Mouse (Mus musculus) megakaryocyte-erythroid progenitor cell, adult 5-6 weeks (primary cell): ENCODE results near the gene Trnau1ap. TPM values are rescaled to one million over a fixed set of nuclear protein-coding genes. Genes with fewer than 3 reads are reported as not detected.

Source experiments
- ATAC-seq: replicated peaks from 2 replicates; pipeline ENCODE4 v1.8.0; 2016; ENCODE audit warnings: mild to moderate bottlenecking, inconsistent platforms; ENCODE audit not compliant: severe bottlenecking, poor library complexity, low FRiP score, low TSS enrichment
- total RNA-seq, 2 experiments: library from RNA; stranded (forward) in 1 of 2; stranded (reverse) in 1 of 2; fragments of 200-1000, 215-1000 nt in 1 of 2; fragments of >200 nt in 1 of 2; fragmentation: Nextera tagmentation in 1 of 2; gene quantifications; 2 replicates each; pipeline ENCODE4 v1.2.3; 2014 to 2017

The Trnau1ap gene
- total RNA-seq, 2 experiments from 2014 or later, result 52.0 to 56.8 TPM

DNA sequence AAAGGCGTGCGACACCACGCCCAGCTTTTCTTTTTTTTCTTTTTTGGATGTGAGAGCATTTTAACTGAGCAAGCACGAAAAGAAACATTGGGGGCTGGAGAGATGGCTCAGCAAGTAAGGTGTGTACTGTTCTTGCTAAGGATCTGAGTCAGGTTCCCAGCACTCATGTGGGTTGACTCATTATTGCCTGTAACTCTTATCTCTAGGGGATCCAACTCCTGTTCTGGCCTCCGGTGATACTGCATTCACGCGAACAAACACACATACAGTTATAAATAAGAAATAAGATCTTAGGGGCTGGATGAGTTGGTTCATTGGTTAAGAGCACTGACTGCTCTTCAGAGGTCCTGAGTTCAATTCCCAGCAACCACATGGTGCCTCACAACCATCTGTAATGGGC is 66.0 kb downstream of the Trnau1ap start:
- ATAC-seq, result 0 out of 2 replicates have a peak, but pooled peaks have one; percentile 38

GRCm38 (mm10) chr4:132262358-132262616 is 67.1 kb downstream of the Trnau1ap start:
- no peak for ATAC-seq

Other genes starting within 250 kb of the Trnau1ap start
- not detected in 2 replicates for gene Oprd1, start 185.1 kb downstream of the Trnau1ap start, total RNA-seq (2014; fragmentation: Nextera tagmentation)
- gene Oprd1, start 185.1 kb downstream of the Trnau1ap start, total RNA-seq (2017), result not detected in 2 replicates
- gene Ythdf2, start 117.2 kb downstream of the Trnau1ap start, total RNA-seq (2014; fragmentation: Nextera tagmentation), result 54.6 and 67.9 TPM in 2 replicates
- 61.7 and 65.6 TPM in 2 replicates for gene Ythdf2, start 117.2 kb downstream of the Trnau1ap start, total RNA-seq (2017)
- gene Gmeb1, start 67.9 kb downstream of the Trnau1ap start, total RNA-seq (2014; fragmentation: Nextera tagmentation), result 24.1 and 37.8 TPM in 2 replicates
- gene Gmeb1, start 67.9 kb downstream of the Trnau1ap start, total RNA-seq (2017), result 22.0 and 25.1 TPM in 2 replicates
- gene Taf12, start 55.2 kb downstream of the Trnau1ap start, total RNA-seq (2014; fragmentation: Nextera tagmentation), result 46.1 and 55.7 TPM in 2 replicates
- 71.5 and 106 TPM in 2 replicates for gene Taf12, start 55.2 kb downstream of the Trnau1ap start, total RNA-seq (2017)
- not detected in 2 replicates for gene Rab42, start 26.2 kb downstream of the Trnau1ap start, total RNA-seq (2014; fragmentation: Nextera tagmentation)
- not detected in 2 replicates for gene Rab42, start 26.2 kb downstream of the Trnau1ap start, total RNA-seq (2017)
- 70.1 and 82.4 TPM in 2 replicates for gene Rcc1, start 24.1 kb upstream of the Trnau1ap start, total RNA-seq (2014; fragmentation: Nextera tagmentation)
- 40.0 and 64.8 TPM in 2 replicates for gene Rcc1, start 24.1 kb upstream of the Trnau1ap start, total RNA-seq (2017)
- gene Phactr4, start 93.0 kb upstream of the Trnau1ap start, total RNA-seq (2014; fragmentation: Nextera tagmentation), result 67.0 and 72.8 TPM in 2 replicates
- 19.5 and 26.5 TPM in 2 replicates for gene Phactr4, start 93.0 kb upstream of the Trnau1ap start, total RNA-seq (2017)
- 21.2 and 23.4 TPM in 2 replicates for gene Med18, start 134.4 kb upstream of the Trnau1ap start, total RNA-seq (2014; fragmentation: Nextera tagmentation)
- gene Med18, start 134.4 kb upstream of the Trnau1ap start, total RNA-seq (2017), result 8.2 and 16.3 TPM in 2 replicates
- gene Sesn2, start 181.0 kb upstream of the Trnau1ap start, total RNA-seq (2014; fragmentation: Nextera tagmentation), result 7.3 and 9.3 TPM in 2 replicates
- 2.6 and 3.8 TPM in 2 replicates for gene Sesn2, start 181.0 kb upstream of the Trnau1ap start, total RNA-seq (2017)
- gene Atpif1, start 204.1 kb upstream of the Trnau1ap start, total RNA-seq (2014; fragmentation: Nextera tagmentation), result 1,479 and 1,723 TPM in 2 replicates
- gene Atpif1, start 204.1 kb upstream of the Trnau1ap start, total RNA-seq (2017), result 2,914 and 3,482 TPM in 2 replicates
- 160 and 183 TPM in 2 replicates for gene Dnajc8, start 206.0 kb upstream of the Trnau1ap start, total RNA-seq (2014; fragmentation: Nextera tagmentation)
- gene Dnajc8, start 206.0 kb upstream of the Trnau1ap start, total RNA-seq (2017), result 481 and 593 TPM in 2 replicates
- gene Ptafr, start 234.5 kb upstream of the Trnau1ap start, total RNA-seq (2014; fragmentation: Nextera tagmentation), result not detected in 2 replicates
- 0.23 TPM in 1 of 2 replicates, not detected in the other for gene Ptafr, start 234.5 kb upstream of the Trnau1ap start, total RNA-seq (2017)